Mouse (Mus musculus) limb, embryonic 13.5 days (tissue): ENCODE data around the gene Sh2d3c. TPM values are rescaled to one million over a fixed set of nuclear protein-coding genes. Genes with fewer than 3 reads are reported as not detected.

ENCODE experiments used
- ATAC-seq: fragments of 200-750 bp; cut with Nextera tagmentation; 2 replicates; pipeline ENCODE4 v1.8.0; 2017; ENCODE audit warnings: low read depth, moderate number of reproducible peaks, moderate TSS enrichment; ENCODE audit not compliant: low FRiP score
- H3K27ac ChIP-seq: fragments of 300-500 bp; sonication (generic); 2 replicates; pipeline ENCODE4 v1.5.1; 2015; ENCODE audit warnings: inconsistent platforms, mild to moderate bottlenecking, moderate library complexity
- H3K27me3 ChIP-seq: fragments of 300-500 bp; sonication (generic); 2 replicates; pipeline ENCODE4 v1.6.1; 2015; ENCODE audit warnings: mild to moderate bottlenecking, inconsistent platforms
- H3K36me3 ChIP-seq: fragments of 300-500 bp; sonication (generic); 2 replicates; pipeline ENCODE4 v1.6.1; 2015; ENCODE audit warnings: inconsistent platforms, mild to moderate bottlenecking, moderate library complexity
- H3K4me1 ChIP-seq: fragments of 300-500 bp; sonication (generic); 2 replicates; pipeline ENCODE4 v1.6.1; 2015; ENCODE audit warnings: inconsistent platforms
- H3K4me2 ChIP-seq: fragments of 300-500 bp; sonication (generic); replicated peaks from 2 replicates; pipeline ENCODE4 v1.6.1; 2015; ENCODE audit warnings: inconsistent platforms, mild to moderate bottlenecking, moderate library complexity
- H3K4me3 ChIP-seq: fragments of 300-500 bp; sonication (generic); 2 replicates; pipeline ENCODE4 v1.5.1; 2015; ENCODE audit warnings: moderate library complexity, mild to moderate bottlenecking, inconsistent platforms
- H3K9ac ChIP-seq: fragments of 300-500 bp; sonication (generic); 2 replicates; pipeline ENCODE4 v1.6.1; 2015; ENCODE audit warnings: mild to moderate bottlenecking, inconsistent platforms
- H3K9me3 ChIP-seq: fragments of 300-500 bp; sonication (generic); 2 replicates; pipeline ENCODE4 v1.6.1; 2016; ENCODE audit warnings: inconsistent platforms
- WGBS: fragments of 180-500 bp; shearing (Covaris S2); methylation state at CpG from one replicate; pipeline ENCODE4 v1.1.7; 2015; 5-methylcytosine and 5-hydroxymethylcytosine counted together
- polyA plus RNA-seq: library from polyadenylated mRNA; unstranded; fragments of >200 nt; fragmentation: Nextera tagmentation; extraction: Ambion mirVana; gene quantifications from 2 replicates; pipeline ENCODE4 v1.2.1, GENCODE M21; 2015

The Sh2d3c gene
- polyA plus RNA-seq, 1 experiment from 2014 or later = 22.9 TPM

DNA sequence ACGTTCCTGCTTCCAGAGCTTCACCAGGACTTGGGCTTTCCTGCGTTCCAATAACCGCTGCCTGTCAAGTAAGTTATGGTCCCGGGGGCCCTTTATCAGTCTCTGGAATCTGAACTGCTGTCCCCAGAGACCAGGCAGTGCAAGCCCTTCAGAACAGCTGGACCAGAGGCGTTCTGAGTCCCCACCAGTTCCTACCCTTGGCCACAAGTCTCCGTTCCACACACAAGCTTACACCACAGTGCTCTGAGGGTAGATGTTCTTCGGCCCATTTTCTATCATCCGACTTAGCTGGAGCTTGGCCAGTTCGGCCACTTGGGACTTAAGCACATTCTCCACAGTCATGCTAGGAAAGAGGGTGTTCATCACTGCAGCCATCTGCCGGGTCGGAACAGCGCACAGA is 46.4 kb downstream of the Sh2d3c start:
- no peaks in the 10 kb centered on the region for H3K27me3 ChIP-seq
- WGBS = 72% methylated on average over 12 of the region's 12 CpGs
- no peak overlapping the region for H3K4me2 ChIP-seq
- H3K4me1 ChIP-seq = peaks cover 5% of the 10 kb centered on the region; the same call in 1 of the 2 replicates
- no peaks in the 10 kb centered on the region for H3K9me3 ChIP-seq
- no peak for ATAC-seq
- peaks cover 12% of the 10 kb centered on the region for H3K36me3 ChIP-seq
- H3K27ac ChIP-seq = no peak overlapping the region
- no peak overlapping the region for H3K4me3 ChIP-seq
- H3K9ac ChIP-seq = no peak overlapping the region

GRCm38 (mm10) chr2:32768661-32769285 is 47.9 kb downstream of the Sh2d3c start:
- H3K9ac ChIP-seq = no peak overlapping the region
- no peaks in the 10 kb centered on the region for H3K27me3 ChIP-seq
- no peak overlapping the region for H3K4me3 ChIP-seq
- ATAC-seq = no peak
- WGBS = 48% methylated on average over 19 of the region's 19 CpGs
- no peak overlapping the region for H3K27ac ChIP-seq
- H3K9me3 ChIP-seq = no peaks in the 10 kb centered on the region
- H3K4me2 ChIP-seq = no peak overlapping the region
- peaks cover 5% of the 10 kb centered on the region; the same call in 1 of the 2 replicates for H3K4me1 ChIP-seq
- H3K36me3 ChIP-seq = no peaks in the 10 kb centered on the region

GRCm38 (mm10) chr2:32769327-32770085 is 48.7 kb downstream of the Sh2d3c start:
- 86% methylated on average over 5 of the region's 5 CpGs for WGBS
- no peak for ATAC-seq
- no peaks in the 10 kb centered on the region for H3K36me3 ChIP-seq

DNA sequence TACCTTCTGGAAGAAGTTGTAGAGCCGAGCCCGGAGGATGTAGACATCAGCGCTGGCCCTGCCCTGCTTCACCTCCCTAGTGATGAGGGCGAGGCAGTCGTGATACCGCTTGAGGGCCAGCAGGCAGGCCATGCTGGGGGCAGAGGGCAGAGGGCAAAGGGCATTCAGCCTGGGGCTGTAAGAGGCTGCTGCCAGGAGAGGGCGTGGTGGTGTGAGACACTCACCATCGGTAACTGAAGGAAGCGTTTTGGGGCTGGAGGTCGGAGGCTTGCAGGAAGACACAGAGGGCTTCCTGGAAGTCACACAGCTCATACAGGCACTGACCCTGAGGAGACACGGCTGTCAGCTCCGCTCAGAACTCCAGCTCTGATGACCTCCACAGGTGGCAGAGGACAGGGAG is 51.0 kb downstream of the Sh2d3c start:
- Histone ChIP-seq H3K9me3 (no peaks in the 10 kb centered on the region), H3K36me3 (no peaks in the 10 kb centered on the region), H3K4me1 (peaks cover 16% of the 10 kb centered on the region), H3K27ac (no peak overlapping the region), H3K4me3 (no peak overlapping the region), H3K27me3 (peaks cover 7% of the 10 kb centered on the region), H3K4me2 (no peak overlapping the region), H3K9ac (no peak overlapping the region)
- ATAC-seq = no peak
- WGBS = 25% methylated on average over 12 of the region's 12 CpGs

More at GRCm38 (mm10) chr2:32769327-32770085, 48.7 kb downstream of the Sh2d3c start:
- no peak overlapping the region for H3K9ac ChIP-seq
- no peaks in the 10 kb centered on the region for H3K9me3 ChIP-seq
- no peaks in the 10 kb centered on the region for H3K27me3 ChIP-seq
- H3K27ac ChIP-seq = no peak overlapping the region
- peaks cover 5% of the 10 kb centered on the region; the same call in 1 of the 2 replicates for H3K4me1 ChIP-seq
- H3K4me3 ChIP-seq = no peak overlapping the region
- H3K4me2 ChIP-seq = no peak overlapping the region

DNA sequence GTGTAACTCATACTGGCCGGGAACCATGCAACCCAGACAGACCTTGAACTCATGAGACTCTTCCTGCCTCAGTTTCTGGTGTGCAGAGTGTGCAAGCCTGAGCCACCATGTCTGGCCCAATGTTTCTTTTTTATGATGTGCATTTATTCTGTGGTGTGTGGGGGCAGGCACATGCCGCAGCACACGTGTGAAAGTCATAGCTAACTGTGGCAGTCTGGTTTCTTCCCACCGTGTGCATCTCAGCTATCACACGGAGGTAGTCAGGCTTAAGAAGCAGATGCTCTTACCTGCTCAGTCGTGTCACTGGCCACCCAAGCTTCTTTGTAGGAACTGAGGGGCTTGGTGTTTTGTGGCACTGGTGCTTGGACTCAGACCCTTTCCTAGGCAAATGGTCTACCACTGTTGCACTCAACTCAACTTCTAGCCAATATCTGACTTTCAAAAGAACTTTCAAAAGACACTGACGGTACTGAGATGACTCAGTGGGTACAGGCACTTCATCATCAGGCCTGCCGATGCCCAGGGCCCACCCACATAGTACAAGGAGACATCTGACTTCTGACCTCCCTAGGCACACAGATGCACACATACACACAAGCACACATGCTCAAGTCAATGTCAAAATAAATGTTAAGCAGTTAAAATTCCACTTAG is 51.9 kb downstream of the Sh2d3c start:
- H3K27me3 ChIP-seq = peaks cover 7% of the 10 kb centered on the region
- ATAC-seq = no peak
- H3K27ac ChIP-seq = no peak overlapping the region
- peaks cover 12% of the 10 kb centered on the region for H3K4me1 ChIP-seq
- no peak overlapping the region for H3K4me3 ChIP-seq
- H3K9me3 ChIP-seq = no peaks in the 10 kb centered on the region
- 78% methylated on average over 8 of the region's 8 CpGs for WGBS
- H3K9ac ChIP-seq = no peak overlapping the region
- no peaks in the 10 kb centered on the region for H3K36me3 ChIP-seq
- H3K4me2 ChIP-seq = no peak overlapping the region

DNA sequence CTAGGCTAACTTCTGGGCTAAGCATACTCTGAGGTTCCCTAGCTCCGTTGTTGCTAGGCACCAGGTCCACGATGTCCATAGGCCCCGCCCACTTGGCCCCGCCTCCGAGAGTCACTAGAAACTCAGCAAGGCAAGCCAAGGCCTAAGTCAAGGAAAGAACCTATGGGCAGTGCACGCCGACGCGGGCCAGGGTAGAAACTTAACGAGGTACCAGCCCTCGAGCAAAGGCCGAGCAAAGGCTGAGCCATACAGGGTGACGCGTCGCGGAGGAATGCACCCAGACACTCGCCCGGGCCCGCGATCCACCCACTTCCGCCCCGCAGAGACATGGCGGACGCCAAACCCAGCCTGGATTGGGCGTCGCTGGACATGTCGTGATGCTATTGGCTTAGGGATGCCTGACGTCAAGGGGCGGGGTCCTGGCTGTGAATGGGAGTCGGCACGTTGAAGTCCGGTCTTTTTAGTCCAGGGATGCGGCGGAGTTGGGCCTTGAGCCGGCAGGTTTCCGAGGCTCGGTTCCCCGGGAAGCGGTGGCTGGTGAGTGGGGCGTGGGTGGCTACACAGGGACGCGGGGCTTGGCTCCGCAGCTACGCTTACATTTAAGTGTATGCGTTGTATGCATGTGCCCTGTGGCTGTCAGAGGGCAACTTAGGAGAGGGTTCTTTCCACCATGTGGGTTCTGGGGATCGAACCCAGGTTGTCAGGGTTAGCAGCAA is 54.7 kb downstream of the Sh2d3c start, which contains the start of the genes Ttc16 and Ptrh1:
TSS of gene Ttc16 (minus strand) at position 275 of the 716 bp plus-strand sequence.
TSS of gene Ptrh1 (plus strand) at position 428 of the 716 bp plus-strand sequence.
- peak within 1 kb of the TSS; percentile 80 for H3K4me2 ChIP-seq
- under 1% methylated on average over 46 of the region's 46 CpGs for WGBS

GRCm38 (mm10) chr2:32776192-32776591 is 55.3 kb downstream of the Sh2d3c start:
- H3K4me2 ChIP-seq = peak overlapping the region; percentile 80
- H3K9me3 ChIP-seq = no peaks in the 10 kb centered on the region
- H3K27me3 ChIP-seq = peaks cover 7% of the 10 kb centered on the region
- WGBS = 20% methylated on average over 22 of the region's 22 CpGs
- H3K27ac ChIP-seq = no peak overlapping the region
- no peaks in the 10 kb centered on the region for H3K36me3 ChIP-seq
- peak overlapping the region; percentile 56 for H3K4me3 ChIP-seq
- peak overlapping the region; percentile 62 for H3K9ac ChIP-seq
- no peak for ATAC-seq
- peaks cover 12% of the 10 kb centered on the region for H3K4me1 ChIP-seq

More for the DNA sequence above, 54.7 kb downstream of the Sh2d3c start, which contains the start of the genes Ttc16 and Ptrh1:
- Histone ChIP-seq H3K4me1 (peaks cover 12% of the 10 kb centered on the region), H3K9me3 (no peaks in the 10 kb centered on the region), H3K27ac (0 out of 2 replicates have a peak within 1 kb of the TSS, but pooled peaks have one; percentile 2), H3K36me3 (no peaks in the 10 kb centered on the region), H3K4me3 (peak within 1 kb of the TSS; percentile 56), H3K27me3 (peaks cover 7% of the 10 kb centered on the region), H3K9ac (peak within 1 kb of the TSS; percentile 62)
- ATAC-seq = peak; percentile 98

DNA sequence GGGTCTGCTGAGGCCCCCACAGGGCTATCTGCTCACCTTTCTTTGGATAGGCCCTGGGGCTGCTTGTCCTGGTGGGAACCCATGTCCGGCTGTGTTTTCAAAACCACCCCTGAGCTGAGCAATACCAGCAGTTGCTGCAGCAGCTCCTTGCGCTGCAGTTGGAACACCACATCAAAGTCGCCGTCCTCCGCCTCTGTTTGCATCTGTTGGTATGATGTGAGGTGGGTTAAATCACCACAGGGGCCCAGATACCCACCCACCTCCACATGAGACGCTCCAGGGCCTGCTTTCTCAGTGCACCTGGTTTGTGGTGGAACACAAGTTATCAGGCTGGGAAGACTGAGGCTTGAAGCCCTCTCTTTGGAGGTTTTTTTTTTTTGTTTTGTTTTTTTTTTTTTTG is 57.2 kb downstream of the Sh2d3c start:
- 88% methylated on average over 6 of the region's 6 CpGs for WGBS
- H3K36me3 ChIP-seq = no peaks in the 10 kb centered on the region
- H3K27me3 ChIP-seq = peaks cover 7% of the 10 kb centered on the region
- no peaks in the 10 kb centered on the region for H3K9me3 ChIP-seq
- no peak overlapping the region for H3K27ac ChIP-seq
- no peak for ATAC-seq
- no peak overlapping the region for H3K4me2 ChIP-seq
- H3K4me3 ChIP-seq = no peak overlapping the region
- no peak overlapping the region for H3K9ac ChIP-seq
- H3K4me1 ChIP-seq = peaks cover 12% of the 10 kb centered on the region

DNA sequence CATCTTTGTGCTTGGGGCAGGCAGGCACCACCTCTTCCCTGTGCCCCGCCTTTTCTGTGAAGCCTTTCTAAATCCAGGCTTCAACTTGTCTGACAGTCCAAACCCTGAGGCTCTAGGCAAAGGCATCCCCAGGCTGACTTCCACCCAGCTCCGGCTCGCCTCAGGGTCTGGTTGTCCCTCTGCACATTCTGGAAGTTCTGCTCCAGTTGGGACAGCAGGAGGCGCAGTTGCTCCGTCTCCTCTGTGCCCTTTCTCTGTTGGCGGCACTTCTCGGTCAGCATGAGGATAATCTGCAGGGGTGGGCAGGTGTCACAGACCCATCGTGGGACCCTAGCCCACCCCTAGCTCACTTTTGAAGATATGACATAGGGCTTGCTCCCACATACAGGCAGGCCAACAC is 58.3 kb downstream of the Sh2d3c start:
- no peaks in the 10 kb centered on the region for H3K9me3 ChIP-seq
- H3K27me3 ChIP-seq = peaks cover 7% of the 10 kb centered on the region
- no peak for ATAC-seq
- H3K4me3 ChIP-seq = no peak overlapping the region
- no peak overlapping the region for H3K27ac ChIP-seq
- peaks cover 16% of the 10 kb centered on the region for H3K4me1 ChIP-seq
- 17% methylated on average over 8 of the region's 8 CpGs for WGBS
- H3K36me3 ChIP-seq = no peaks in the 10 kb centered on the region
- no peak overlapping the region for H3K4me2 ChIP-seq
- 0 out of 2 replicates have a peak overlapping the region, but pooled peaks have one; percentile 25 for H3K9ac ChIP-seq

- Histone ChIP-seq H3K27ac (no peak overlapping the region), H3K4me2 (no peak overlapping the region), H3K4me1 (peaks cover 19% of the 10 kb centered on the region), H3K4me3 (no peak overlapping the region), H3K27me3 (peaks cover 7% of the 10 kb centered on the region), H3K9me3 (no peaks in the 10 kb centered on the region), H3K36me3 (no peaks in the 10 kb centered on the region), H3K9ac (no peak overlapping the region)
- 86% methylated on average over 6 of the region's 6 CpGs for WGBS
- no peak for ATAC-seq
Measured at GRCm38 (mm10) chr2:32779714-32780113, 58.9 kb downstream of the Sh2d3c start.

GRCm38 (mm10) chr2:32781710-32782109 is 60.9 kb downstream of the Sh2d3c start:
- WGBS = 78% methylated on average over 6 of the region's 6 CpGs
- peaks cover 2% of the 10 kb centered on the region; the same call in 1 of the 2 replicates for H3K27me3 ChIP-seq
- no peak overlapping the region for H3K4me2 ChIP-seq
- H3K36me3 ChIP-seq = no peaks in the 10 kb centered on the region
- H3K27ac ChIP-seq = no peak overlapping the region
- no peaks in the 10 kb centered on the region for H3K9me3 ChIP-seq
- no peak overlapping the region for H3K9ac ChIP-seq
- ATAC-seq = no peak
- H3K4me3 ChIP-seq = no peak overlapping the region
- H3K4me1 ChIP-seq = peaks cover 7% of the 10 kb centered on the region; the same call in 1 of the 2 replicates
